Mouse (Mus musculus): Measurements from ENCODE around the gene Zkscan17. TPM values are rescaled to one million over a fixed set of nuclear protein-coding genes. Genes with fewer than 3 reads are reported as not detected.
"Not testable (repeated sequence)": the region's sequence is repeated elsewhere in the genome, so short reads cannot be mapped to it uniquely, and the experiment has no call there.

Gene Zkscan17
- polyA plus RNA-seq (2012; rRNA removed): 8.3 and 13.8 TPM in 2 replicates

GRCm38 (mm10) chr11:59526472-59527080, at the start of gene Zkscan17:
Gene Zkscan17 (minus strand): TSS chr11:59526751.
- no peak for DNase-seq (ENCODE audit: low spot score)

- DNase-seq (ENCODE audit: low spot score): not testable (repeated sequence)
Measured at GRCm38 (mm10) chr11:59576135-59576534, 49.6 kb upstream of the Zkscan17 start, which contains the start of gene Olfr222. Gene Olfr222 (minus strand): TSS chr11:59576235.

- DNase-seq (ENCODE audit: low spot score): no peak
Measured at GRCm38 (mm10) chr11:59575726-59576125, 49.2 kb upstream of the Zkscan17 start.

- DNase-seq (ENCODE audit: low spot score): no peak
Measured at GRCm38 (mm10) chr11:59569306-59569705, 42.8 kb upstream of the Zkscan17 start.

GRCm38 (mm10) chr11:59562837-59563236, 36.3 kb upstream of the Zkscan17 start:
- no peak for DNase-seq (ENCODE audit: low spot score)

GRCm38 (mm10) chr11:59562336-59562735, 35.8 kb upstream of the Zkscan17 start:
- no peak for DNase-seq (ENCODE audit: low spot score)

GRCm38 (mm10) chr11:59560906-59561305, 34.4 kb upstream of the Zkscan17 start:
- DNase-seq (ENCODE audit: low spot score): no peak

- no peak for DNase-seq (ENCODE audit: low spot score)
Measured at GRCm38 (mm10) chr11:59554535-59554934, 28.0 kb upstream of the Zkscan17 start.

GRCm38 (mm10) chr11:59554127-59554526, 27.6 kb upstream of the Zkscan17 start:
- no peak for DNase-seq (ENCODE audit: low spot score)

GRCm38 (mm10) chr11:59544005-59544404, 17.5 kb upstream of the Zkscan17 start:
- no peak for DNase-seq (ENCODE audit: low spot score)

GRCm38 (mm10) chr11:59543376-59543775, 16.8 kb upstream of the Zkscan17 start:
- DNase-seq (ENCODE audit: low spot score): no peak

- DNase-seq (ENCODE audit: low spot score): no peak
Measured at GRCm38 (mm10) chr11:59542442-59542841, 15.9 kb upstream of the Zkscan17 start.

GRCm38 (mm10) chr11:59541324-59541723, 14.8 kb upstream of the Zkscan17 start, which contains the start of gene Nlrp3:
Gene Nlrp3 (plus strand): TSS chr11:59541568.
- no peak for DNase-seq (ENCODE audit: low spot score)

GRCm38 (mm10) chr11:59540123-59540522, 13.6 kb upstream of the Zkscan17 start:
- DNase-seq (ENCODE audit: low spot score): no peak

- no peak for DNase-seq (ENCODE audit: low spot score)
Measured at GRCm38 (mm10) chr11:59538387-59538786, 11.8 kb upstream of the Zkscan17 start.

- DNase-seq (ENCODE audit: low spot score): no peak
Measured at GRCm38 (mm10) chr11:59537218-59538130, 10.9 kb upstream of the Zkscan17 start.

- DNase-seq (ENCODE audit: low spot score): no peak
Measured at GRCm38 (mm10) chr11:59531562-59531961, 5.0 kb upstream of the Zkscan17 start.

- DNase-seq (ENCODE audit: low spot score): no peak
Measured at GRCm38 (mm10) chr11:59530870-59531535, 4.5 kb upstream of the Zkscan17 start.

GRCm38 (mm10) chr11:59530221-59530620, 3.7 kb upstream of the Zkscan17 start:
- DNase-seq (ENCODE audit: low spot score): no peak

GRCm38 (mm10) chr11:59525237-59525636, 1.3 kb downstream of the Zkscan17 start:
- no peak for DNase-seq (ENCODE audit: low spot score)

- DNase-seq (ENCODE audit: low spot score): no peak
Measured at GRCm38 (mm10) chr11:59524150-59524549, 2.4 kb downstream of the Zkscan17 start.
